Mouse (Mus musculus) intestine, embryonic 14.5 days (tissue): ENCODE data around the gene Luc7l3. TPM values are rescaled to one million over a fixed set of nuclear protein-coding genes. Genes with fewer than 3 reads are reported as not detected.

ENCODE experiments used
- ATAC-seq: fragments of 200-750 bp; cut with Nextera tagmentation; replicated peaks from 2 replicates; pipeline ENCODE4 v1.8.0; 2017; ENCODE audit warnings: low read depth, moderate number of reproducible peaks, moderate TSS enrichment, moderate library complexity; ENCODE audit not compliant: low FRiP score, low TSS enrichment
- DNase-seq: peaks from one replicate; pipeline ENCODE4 v3.0.0-alpha.2; 2018; ENCODE audit warnings: low spot score
- H3K27ac ChIP-seq: fragments of 300-500 bp; sonication (generic); 2 replicates; pipeline ENCODE4 v1.5.1; 2014; ENCODE audit warnings: low read depth, mild to moderate bottlenecking, control low read depth
- H3K27me3 ChIP-seq: fragments of 300-500 bp; sonication (generic); replicated peaks from 2 replicates; pipeline ENCODE4 v1.6.1; 2014; ENCODE audit warnings: low read length, control low read depth; ENCODE audit not compliant: control insufficient read depth, insufficient read depth
- H3K36me3 ChIP-seq: fragments of 300-500 bp; sonication (generic); 2 replicates; pipeline ENCODE4 v1.6.1; 2014; ENCODE audit warnings: low read length, control low read depth; ENCODE audit not compliant: control insufficient read depth, insufficient read depth
- H3K4me1 ChIP-seq: fragments of 300-500 bp; sonication (generic); replicated peaks from 2 replicates; pipeline ENCODE4 v1.6.1; 2014; ENCODE audit warnings: low read length, control low read depth, mixed read lengths; ENCODE audit not compliant: control insufficient read depth, insufficient read depth
- H3K4me2 ChIP-seq: fragments of 300-500 bp; sonication (generic); 2 replicates; pipeline ENCODE4 v1.6.1; 2014; ENCODE audit warnings: low read length
- H3K4me3 ChIP-seq: fragments of 300-500 bp; sonication (generic); 2 replicates; pipeline ENCODE4 v1.5.1; 2014; ENCODE audit warnings: low read depth, low read length, control low read depth, mixed read lengths
- H3K9ac ChIP-seq: fragments of 300-500 bp; sonication (generic); 2 replicates; pipeline ENCODE4 v1.6.1; 2014; ENCODE audit warnings: mild to moderate bottlenecking, low read length
- H3K9me3 ChIP-seq: fragments of 300-500 bp; sonication (generic); 2 replicates; pipeline ENCODE4 v1.6.1; 2016; ENCODE audit warnings: low read length, control low read depth; ENCODE audit not compliant: control insufficient read depth
- WGBS: fragments of 180-500 bp; shearing (Covaris S2); extraction: QIAGEN DNeasy Blood & Tissue Kit; methylation state at CpG from one replicate; pipeline ENCODE4 v1.1.7; 2014; 5-methylcytosine and 5-hydroxymethylcytosine counted together
- polyA plus RNA-seq: library from polyadenylated mRNA; unstranded; fragments of >200 nt; fragmentation: Nextera tagmentation; extraction: Ambion mirVana; gene quantifications from 2 replicates; pipeline ENCODE4 v1.2.1, GENCODE M21; 2014

Luc7l3 gene
- polyA plus RNA-seq, 1 experiment from 2014 or later: 89.6 TPM

- Histone ChIP-seq H3K9me3 (no peaks in the 10 kb centered on the region), H3K27ac (no peak overlapping the region), H3K36me3 (no peaks in the 10 kb centered on the region), H3K4me1 (peaks cover 8% of the 10 kb centered on the region; the same call in 1 of the 2 replicates), H3K4me3 (peak overlapping the region; percentile 29), H3K27me3 (no peaks in the 10 kb centered on the region), H3K4me2 (peak overlapping the region; percentile 64), H3K9ac (0 out of 2 replicates have a peak overlapping the region, but pooled peaks have one; percentile 33)
- ATAC-seq: peak; percentile 50
- 8% methylated on average over 20 of the region's 20 CpGs for WGBS
- peak; percentile 91 for DNase-seq
These were observed 44.9 kb downstream of the Luc7l3 start for GRCm38 (mm10) chr11:94276869-94277337.

- H3K4me2 ChIP-seq: no peak overlapping the region
- no peak overlapping the region for H3K27ac ChIP-seq
- H3K36me3 ChIP-seq: no peaks in the 10 kb centered on the region
- no peak overlapping the region for H3K4me3 ChIP-seq
- no peaks in the 10 kb centered on the region for H3K9me3 ChIP-seq
- DNase-seq (no peak), ATAC-seq (no peak)
- no peaks in the 10 kb centered on the region for H3K27me3 ChIP-seq
- WGBS: 84% methylated on average over 2 of the region's 2 CpGs
- peaks cover 8% of the 10 kb centered on the region; the same call in 1 of the 2 replicates for H3K4me1 ChIP-seq
- H3K9ac ChIP-seq: no peak overlapping the region
These were observed 46.1 kb downstream of the Luc7l3 start for GRCm38 (mm10) chr11:94275686-94276085.

GRCm38 (mm10) chr11:94275226-94275625 is 46.6 kb downstream of the Luc7l3 start:
- H3K36me3 ChIP-seq: no peaks in the 10 kb centered on the region
- no peaks in the 10 kb centered on the region for H3K9me3 ChIP-seq
- no peak overlapping the region for H3K4me2 ChIP-seq
- no peak overlapping the region for H3K9ac ChIP-seq
- peaks cover 8% of the 10 kb centered on the region; the same call in 1 of the 2 replicates for H3K4me1 ChIP-seq
- 81% methylated on average over 7 of the region's 7 CpGs for WGBS
- no peaks in the 10 kb centered on the region for H3K27me3 ChIP-seq
- no peak for DNase-seq
- no peak overlapping the region for H3K4me3 ChIP-seq
- no peak for ATAC-seq
- no peak overlapping the region for H3K27ac ChIP-seq

- peak overlapping the region; percentile 51 for H3K27ac ChIP-seq
- ATAC-seq: peak; percentile 55; the same call in 1 of the 2 replicates
These were observed 47.5 kb downstream of the Luc7l3 start for GRCm38 (mm10) chr11:94274206-94274867.

GRCm38 (mm10) chr11:94272960-94273927 is 48.5 kb downstream of the Luc7l3 start:
- Histone ChIP-seq H3K9ac (no peak overlapping the region), H3K4me1 (peaks cover 8% of the 10 kb centered on the region; the same call in 1 of the 2 replicates), H3K4me3 (no peak overlapping the region), H3K36me3 (no peaks in the 10 kb centered on the region), H3K27me3 (no peaks in the 10 kb centered on the region), H3K27ac (no peak overlapping the region), H3K4me2 (no peak overlapping the region), H3K9me3 (no peaks in the 10 kb centered on the region)
- DNase-seq (no peak), ATAC-seq (no peak)
- WGBS: 86% methylated on average over 21 of the region's 21 CpGs

More at GRCm38 (mm10) chr11:94274206-94274867, 47.5 kb downstream of the Luc7l3 start:
- Histone ChIP-seq H3K4me3 (no peak overlapping the region), H3K27me3 (no peaks in the 10 kb centered on the region), H3K9me3 (no peaks in the 10 kb centered on the region), H3K4me2 (no peak overlapping the region), H3K9ac (no peak overlapping the region), H3K36me3 (no peaks in the 10 kb centered on the region), H3K4me1 (peaks cover 8% of the 10 kb centered on the region; the same call in 1 of the 2 replicates)
- no peak for DNase-seq
- 78% methylated on average over 10 of the region's 10 CpGs for WGBS

GRCm38 (mm10) chr11:94271015-94271414 is 50.8 kb downstream of the Luc7l3 start:
- ATAC-seq: no peak
- WGBS: 97% methylated on average over 2 of the region's 2 CpGs
- Histone ChIP-seq H3K27ac (no peak overlapping the region), H3K4me1 (no peaks in the 10 kb centered on the region), H3K4me2 (no peak overlapping the region), H3K27me3 (no peaks in the 10 kb centered on the region), H3K9ac (no peak overlapping the region), H3K9me3 (no peaks in the 10 kb centered on the region), H3K4me3 (no peak overlapping the region), H3K36me3 (no peaks in the 10 kb centered on the region)
- no peak for DNase-seq

GRCm38 (mm10) chr11:94269906-94270305 is 51.9 kb downstream of the Luc7l3 start:
- Histone ChIP-seq H3K4me2 (no peak overlapping the region), H3K9ac (no peak overlapping the region), H3K9me3 (no peaks in the 10 kb centered on the region), H3K36me3 (no peaks in the 10 kb centered on the region), H3K27me3 (no peaks in the 10 kb centered on the region), H3K4me3 (no peak overlapping the region), H3K4me1 (no peaks in the 10 kb centered on the region; the same call in 1 of the 2 replicates), H3K27ac (no peak overlapping the region)
- 87% methylated on average over 7 of the region's 7 CpGs for WGBS
- no peak for DNase-seq
- ATAC-seq: no peak

GRCm38 (mm10) chr11:94268761-94269160 is 53.0 kb downstream of the Luc7l3 start:
- H3K36me3 ChIP-seq: no peaks in the 10 kb centered on the region
- no peak overlapping the region for H3K4me3 ChIP-seq
- H3K27ac ChIP-seq: no peak overlapping the region
- H3K9ac ChIP-seq: no peak overlapping the region
- ATAC-seq: no peak
- no peak for DNase-seq
- no peak overlapping the region for H3K4me2 ChIP-seq
- no peaks in the 10 kb centered on the region for H3K9me3 ChIP-seq
- H3K4me1 ChIP-seq: no peaks in the 10 kb centered on the region; the same call in 1 of the 2 replicates
- no peaks in the 10 kb centered on the region for H3K27me3 ChIP-seq
